Mouse (Mus musculus) liver, embryonic 15.5 days (tissue): ENCODE results near the gene Fbxo11. TPM values are rescaled to one million over a fixed set of nuclear protein-coding genes. Genes with fewer than 3 reads are reported as not detected.
"Not testable (repeated sequence)": the region's sequence is repeated elsewhere in the genome, so short reads cannot be mapped to it uniquely, and the experiment has no call there.

ENCODE experiments used
- ATAC-seq: fragments of 200-750 bp; cut with Nextera tagmentation; 2 replicates; pipeline ENCODE4 v1.8.0; 2017; ENCODE audit warnings: moderate number of reproducible peaks, mild to moderate bottlenecking, moderate library complexity; ENCODE audit not compliant: insufficient read depth
- H3K27ac ChIP-seq: fragments of 300-500 bp; sonication (generic); replicated peaks from 2 replicates; pipeline ENCODE4 v1.5.1; 2015; ENCODE audit warnings: mild to moderate bottlenecking, inconsistent platforms
- H3K27me3 ChIP-seq: fragments of 300-500 bp; sonication (generic); 2 replicates; pipeline ENCODE4 v1.6.1; 2015; ENCODE audit warnings: mild to moderate bottlenecking, inconsistent platforms
- H3K36me3 ChIP-seq: fragments of 300-500 bp; sonication (generic); replicated peaks from 2 replicates; pipeline ENCODE4 v1.6.1; 2015; ENCODE audit warnings: moderate library complexity, mild to moderate bottlenecking, inconsistent platforms
- H3K4me1 ChIP-seq: fragments of 300-500 bp; sonication (generic); replicated peaks from 2 replicates; pipeline ENCODE4 v1.6.1; 2015; ENCODE audit warnings: inconsistent platforms
- H3K4me2 ChIP-seq: fragments of 300-500 bp; sonication (generic); 2 replicates; pipeline ENCODE4 v1.6.1; 2015; ENCODE audit warnings: moderate library complexity, mild to moderate bottlenecking, inconsistent platforms
- H3K4me3 ChIP-seq: fragments of 300-500 bp; sonication (generic); replicated peaks from 2 replicates; pipeline ENCODE4 v1.5.1; 2015; ENCODE audit warnings: mild to moderate bottlenecking, inconsistent platforms
- H3K9ac ChIP-seq: fragments of 300-500 bp; sonication (generic); 2 replicates; pipeline ENCODE4 v1.6.1; 2015; ENCODE audit warnings: moderate library complexity, mild to moderate bottlenecking, inconsistent platforms
- H3K9me3 ChIP-seq: fragments of 300-500 bp; sonication (generic); replicated peaks from 2 replicates; pipeline ENCODE4 v1.6.1; 2016; ENCODE audit warnings: inconsistent platforms
- WGBS: fragments of 180-500 bp; shearing (Covaris S2); methylation state at CpG from one replicate; pipeline ENCODE4 v1.1.7; 2015; ENCODE audit warnings: mixed read lengths; ENCODE audit not compliant: insufficient replicate concordance; 5-methylcytosine and 5-hydroxymethylcytosine counted together
- polyA plus RNA-seq: library from polyadenylated mRNA; unstranded; fragments of >200 nt; fragmentation: Nextera tagmentation; extraction: Ambion mirVana; gene quantifications from 2 replicates; pipeline ENCODE4 v1.2.1, GENCODE M21; 2015

Fbxo11 gene
- polyA plus RNA-seq, 1 experiment from 2014 or later = 3.2 TPM

DNA sequence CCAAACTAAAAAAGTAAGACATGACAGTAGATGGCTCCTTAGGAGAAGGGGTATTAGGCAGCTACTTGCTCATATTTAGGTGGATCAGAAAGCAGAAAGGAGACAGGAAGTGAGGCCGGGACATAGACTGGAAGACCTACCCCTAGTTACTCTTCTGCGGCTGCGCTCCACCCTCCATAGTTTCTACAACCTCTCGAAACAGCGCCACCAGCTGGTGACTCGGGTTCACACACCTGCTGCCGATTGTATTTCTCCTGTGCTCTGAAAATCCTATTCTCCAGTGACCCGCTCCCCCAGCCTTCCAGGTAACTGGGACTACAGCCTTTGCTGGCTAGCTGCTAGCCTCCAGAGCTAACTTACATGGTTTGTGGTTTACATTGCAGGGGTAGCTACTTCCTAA lies 106.8 kb downstream of the Fbxo11 start:
- Histone ChIP-seq H3K9ac (no peak overlapping the region), H3K27me3 (no peaks in the 10 kb centered on the region), H3K9me3 (no peaks in the 10 kb centered on the region), H3K4me2 (no peak overlapping the region), H3K27ac (no peak overlapping the region), H3K4me3 (no peak overlapping the region), H3K36me3 (no peaks in the 10 kb centered on the region), H3K4me1 (no peaks in the 10 kb centered on the region)
- no peak for ATAC-seq
- WGBS = 60% methylated on average over 8 of the region's 8 CpGs

DNA sequence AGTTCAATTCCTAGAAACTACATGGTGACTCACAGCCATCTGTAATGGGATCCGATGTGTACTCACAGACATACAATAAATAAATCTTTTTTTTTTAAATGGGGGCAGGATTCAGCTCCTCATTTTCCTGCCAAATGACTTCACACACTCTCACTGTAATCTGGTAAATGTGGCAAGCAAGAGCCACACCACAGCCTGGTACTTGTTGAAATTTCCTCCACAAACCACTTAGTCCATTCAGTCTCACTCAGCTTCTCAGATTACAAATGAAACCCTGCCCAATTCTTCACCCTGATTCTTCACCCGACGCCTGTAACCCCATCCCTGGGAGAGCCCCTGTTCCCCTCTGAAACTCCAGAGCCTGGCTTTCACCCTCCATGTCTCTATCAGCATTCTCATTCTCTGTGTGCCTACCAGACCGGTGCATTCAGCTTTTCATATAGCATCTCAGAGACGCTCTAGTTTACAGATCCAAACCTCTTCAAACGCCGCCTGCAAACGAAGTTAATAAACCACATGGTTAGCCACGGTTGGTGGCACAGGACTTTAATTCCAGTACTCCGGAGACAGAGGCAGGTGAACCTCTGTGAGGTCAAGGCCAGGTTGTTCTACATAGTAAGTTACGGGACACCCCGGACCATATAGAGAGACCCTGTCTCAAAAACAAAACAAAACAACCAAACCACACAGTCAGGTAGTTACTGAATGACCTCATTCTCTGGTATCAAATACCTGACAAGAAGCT lies 107.8 kb downstream of the Fbxo11 start:
- no peak overlapping the region for H3K4me3 ChIP-seq
- no peaks in the 10 kb centered on the region for H3K36me3 ChIP-seq
- H3K4me2 ChIP-seq = no peak overlapping the region
- ATAC-seq = no peak
- H3K27me3 ChIP-seq = no peaks in the 10 kb centered on the region
- H3K9ac ChIP-seq = no peak overlapping the region
- no peaks in the 10 kb centered on the region for H3K9me3 ChIP-seq
- H3K27ac ChIP-seq = no peak overlapping the region
- WGBS = 72% methylated on average over 12 of the region's 12 CpGs
- no peaks in the 10 kb centered on the region for H3K4me1 ChIP-seq

DNA sequence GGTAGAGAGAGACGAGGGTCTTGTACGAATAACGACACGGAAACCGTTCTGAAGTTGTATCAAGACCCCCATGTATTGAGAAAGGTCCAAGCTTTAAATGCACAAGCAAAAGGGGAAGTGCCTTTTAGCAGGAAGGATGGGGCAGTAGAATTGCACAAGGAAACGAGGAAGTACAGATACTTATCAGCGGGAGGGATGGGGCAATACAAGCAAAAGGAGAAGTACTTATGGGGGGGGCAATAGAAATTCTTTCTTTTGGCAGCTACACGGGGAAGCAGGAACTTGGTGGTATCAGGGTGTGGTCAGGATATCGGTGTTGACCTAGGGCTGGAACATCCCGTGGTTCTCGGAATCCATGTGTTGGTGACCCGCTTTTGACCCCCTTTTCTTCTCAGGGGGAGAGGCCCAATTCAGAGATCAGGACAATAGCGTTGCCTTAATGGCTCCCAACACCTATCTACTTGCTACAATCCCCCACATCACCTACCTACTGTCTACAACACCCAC lies 110.4 kb downstream of the Fbxo11 start:
- not testable (repeated sequence) for H3K4me1 ChIP-seq, ATAC-seq, H3K27ac ChIP-seq, H3K9ac ChIP-seq, H3K4me3 ChIP-seq, H3K4me2 ChIP-seq, H3K27me3 ChIP-seq, H3K36me3 ChIP-seq, H3K9me3 ChIP-seq
- WGBS = 50% methylated on average over 13 of the region's 13 CpGs

DNA sequence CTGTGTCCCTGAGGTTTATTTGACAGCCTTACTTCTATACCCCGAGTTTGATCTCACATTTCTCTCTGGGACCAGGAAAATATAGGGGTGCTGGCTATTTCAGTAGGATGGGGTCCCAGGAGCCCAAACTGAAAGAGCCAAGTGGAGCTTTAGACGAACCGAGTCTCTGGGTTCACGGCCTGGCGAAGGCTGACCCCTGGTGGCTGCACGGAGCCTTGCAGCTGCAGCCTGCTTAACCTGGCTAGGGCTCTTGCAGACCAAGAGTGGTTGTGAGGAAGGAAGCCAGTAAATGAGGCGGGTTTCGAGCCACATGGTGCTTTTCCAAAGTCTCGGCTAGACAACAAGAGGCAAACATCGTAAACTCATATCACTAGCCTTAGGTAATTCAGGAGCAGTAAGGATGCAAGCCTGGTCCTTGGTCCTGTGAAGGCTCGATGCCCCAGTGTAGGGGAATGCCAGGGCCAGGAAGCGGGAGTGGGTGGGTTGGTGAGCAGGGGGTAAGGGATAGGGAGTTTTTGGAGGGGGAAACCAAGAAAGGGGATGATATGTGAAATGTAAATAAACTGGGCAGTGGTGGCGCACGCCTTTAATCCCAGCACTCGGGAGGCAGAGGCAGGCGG lies 116.0 kb downstream of the Fbxo11 start:
- no peak overlapping the region for H3K27ac ChIP-seq
- no peaks in the 10 kb centered on the region for H3K27me3 ChIP-seq
- no peaks in the 10 kb centered on the region for H3K36me3 ChIP-seq
- no peak overlapping the region for H3K9ac ChIP-seq
- WGBS = 34% methylated on average over 16 of the region's 16 CpGs
- no peak for ATAC-seq
- H3K9me3 ChIP-seq = no peaks in the 10 kb centered on the region
- no peak overlapping the region for H3K4me3 ChIP-seq
- H3K4me2 ChIP-seq = no peak overlapping the region
- no peaks in the 10 kb centered on the region for H3K4me1 ChIP-seq

Other genes starting within 250 kb of the Fbxo11 start
- not detected in 2 replicates for gene Rpl36-ps4, start 144.3 kb downstream of the Fbxo11 start, polyA plus RNA-seq
- gene Msh6, start 90.2 kb downstream of the Fbxo11 start, polyA plus RNA-seq = 24.5 TPM in 2 replicates